Mouse (Mus musculus): ENCODE results near the gene Ugt1a7c. TPM values are rescaled to one million over a fixed set of nuclear protein-coding genes. Genes with fewer than 3 reads are reported as not detected.
"Not testable (repeated sequence)": the region's sequence is repeated elsewhere in the genome, so short reads cannot be mapped to it uniquely, and the experiment has no call there.

Ugt1a7c gene
- polyA plus RNA-seq, 1 experiment from 2014 or later, result 1.3 TPM

GRCm38 (mm10) chr1:88086125-88086524 lies 8.7 kb upstream of the Ugt1a7c start:
- no peaks in the 10 kb centered on the region for H3K27me3 ChIP-seq (ENCODE audit: control insufficient read depth, insufficient read depth, low read length)
- WGBS, result 83% methylated on average over 1 of the region's 1 CpGs
- H3K4me2 ChIP-seq (replicated peaks), result no peak overlapping the region

GRCm38 (mm10) chr1:88087513-88087912 lies 7.3 kb upstream of the Ugt1a7c start, which contains the start of gene Ugt1a8:
Gene Ugt1a8 (plus strand): TSS chr1:88087813.
- WGBS, result 85% methylated on average over 3 of the region's 3 CpGs
- ATAC-seq (ENCODE audit: low FRiP score), result no peak

More at GRCm38 (mm10) chr1:88086125-88086524, 8.7 kb upstream of the Ugt1a7c start:
- Histone ChIP-seq H3K9me3 (ENCODE audit: control insufficient read depth, low read length) (no peaks in the 10 kb centered on the region), H3K4me3 (replicated peaks; ENCODE audit: low read length) (no peak overlapping the region), H3K27ac (no peak overlapping the region), H3K9ac (no peak overlapping the region), H3K36me3 (replicated peaks; ENCODE audit: control insufficient read depth, insufficient read depth) (no peaks in the 10 kb centered on the region), H3K4me1 (replicated peaks; ENCODE audit: control insufficient read depth, insufficient read depth, low read length) (no peaks in the 10 kb centered on the region)
- ATAC-seq (ENCODE audit: low FRiP score) (no peak), DNase-seq (ENCODE audit: low spot score) (no peak)

GRCm38 (mm10) chr1:88092341-88092740 lies 2.5 kb upstream of the Ugt1a7c start:
- Histone ChIP-seq H3K9ac (no peak overlapping the region), H3K4me3 (replicated peaks; ENCODE audit: low read length) (no peak overlapping the region), H3K36me3 (replicated peaks; ENCODE audit: control insufficient read depth, insufficient read depth) (no peaks in the 10 kb centered on the region), H3K9me3 (ENCODE audit: control insufficient read depth, low read length) (no peaks in the 10 kb centered on the region), H3K27ac (no peak overlapping the region), H3K4me2 (replicated peaks) (no peak overlapping the region), H3K4me1 (replicated peaks; ENCODE audit: control insufficient read depth, insufficient read depth, low read length) (no peaks in the 10 kb centered on the region), H3K27me3 (ENCODE audit: control insufficient read depth, insufficient read depth, low read length) (no peaks in the 10 kb centered on the region)
- DNase-seq (ENCODE audit: low spot score) (no peak), ATAC-seq (ENCODE audit: low FRiP score) (no peak)

More at GRCm38 (mm10) chr1:88087513-88087912, 7.3 kb upstream of the Ugt1a7c start, which contains the start of gene Ugt1a8:
- no peaks in the 10 kb centered on the region for H3K9me3 ChIP-seq (ENCODE audit: control insufficient read depth, low read length)
- H3K27ac ChIP-seq, result no peak within 1 kb of the TSS
- no peak for DNase-seq (ENCODE audit: low spot score)
- H3K9ac ChIP-seq, result no peak within 1 kb of the TSS
- H3K27me3 ChIP-seq (ENCODE audit: control insufficient read depth, insufficient read depth, low read length), result no peaks in the 10 kb centered on the region
- no peaks in the 10 kb centered on the region for H3K4me1 ChIP-seq (replicated peaks; ENCODE audit: control insufficient read depth, insufficient read depth, low read length)
- no peak within 1 kb of the TSS for H3K4me3 ChIP-seq (replicated peaks; ENCODE audit: low read length)
- H3K4me2 ChIP-seq (replicated peaks), result no peak within 1 kb of the TSS
- no peaks in the 10 kb centered on the region for H3K36me3 ChIP-seq (replicated peaks; ENCODE audit: control insufficient read depth, insufficient read depth)

GRCm38 (mm10) chr1:88094270-88094676 lies 589 bp upstream of the Ugt1a7c start:
- not testable (repeated sequence) for DNase-seq (ENCODE audit: low spot score); H3K27ac ChIP-seq; H3K27me3 ChIP-seq (ENCODE audit: control insufficient read depth, insufficient read depth, low read length); H3K4me2 ChIP-seq (replicated peaks); H3K9me3 ChIP-seq (ENCODE audit: control insufficient read depth, low read length); H3K36me3 ChIP-seq (replicated peaks; ENCODE audit: control insufficient read depth, insufficient read depth); H3K4me1 ChIP-seq (replicated peaks; ENCODE audit: control insufficient read depth, insufficient read depth, low read length); H3K4me3 ChIP-seq (replicated peaks; ENCODE audit: low read length); ATAC-seq (ENCODE audit: low FRiP score); H3K9ac ChIP-seq
- WGBS, result 76% methylated on average over 3 of the region's 3 CpGs

GRCm38 (mm10) chr1:88098546-88098945 lies 3.7 kb downstream of the Ugt1a7c start:
- not testable (repeated sequence) for H3K4me3 ChIP-seq (replicated peaks; ENCODE audit: low read length); DNase-seq (ENCODE audit: low spot score); H3K9ac ChIP-seq; H3K4me2 ChIP-seq (replicated peaks); H3K27me3 ChIP-seq (ENCODE audit: control insufficient read depth, insufficient read depth, low read length); H3K4me1 ChIP-seq (replicated peaks; ENCODE audit: control insufficient read depth, insufficient read depth, low read length); ATAC-seq (ENCODE audit: low FRiP score); H3K36me3 ChIP-seq (replicated peaks; ENCODE audit: control insufficient read depth, insufficient read depth); H3K27ac ChIP-seq; H3K9me3 ChIP-seq (ENCODE audit: control insufficient read depth, low read length)
- 91% methylated on average over 3 of the region's 3 CpGs for WGBS

GRCm38 (mm10) chr1:88099691-88100090 lies 4.8 kb downstream of the Ugt1a7c start:
- WGBS, result 80% methylated on average over 2 of the region's 2 CpGs
- not testable (repeated sequence) for H3K4me2 ChIP-seq (replicated peaks); H3K4me3 ChIP-seq (replicated peaks; ENCODE audit: low read length); H3K27ac ChIP-seq; ATAC-seq (ENCODE audit: low FRiP score); H3K4me1 ChIP-seq (replicated peaks; ENCODE audit: control insufficient read depth, insufficient read depth, low read length); H3K9ac ChIP-seq; H3K27me3 ChIP-seq (ENCODE audit: control insufficient read depth, insufficient read depth, low read length); H3K9me3 ChIP-seq (ENCODE audit: control insufficient read depth, low read length); H3K36me3 ChIP-seq (replicated peaks; ENCODE audit: control insufficient read depth, insufficient read depth); DNase-seq (ENCODE audit: low spot score)

GRCm38 (mm10) chr1:88103019-88103418 lies 8.2 kb downstream of the Ugt1a7c start, which contains the start of gene Ugt1a6b:
Gene Ugt1a6b (plus strand): TSS chr1:88103252.
- H3K9me3 ChIP-seq (ENCODE audit: control insufficient read depth, low read length); DNase-seq (ENCODE audit: low spot score); H3K4me1 ChIP-seq (replicated peaks; ENCODE audit: control insufficient read depth, insufficient read depth, low read length); H3K4me3 ChIP-seq (replicated peaks; ENCODE audit: low read length); H3K4me2 ChIP-seq (replicated peaks); H3K36me3 ChIP-seq (replicated peaks; ENCODE audit: control insufficient read depth, insufficient read depth); H3K27ac ChIP-seq; H3K9ac ChIP-seq; H3K27me3 ChIP-seq (ENCODE audit: control insufficient read depth, insufficient read depth, low read length); ATAC-seq (ENCODE audit: low FRiP score): not testable (repeated sequence)
- WGBS, result 83% methylated on average over 2 of the region's 3 CpGs

- not testable (repeated sequence) for ATAC-seq (ENCODE audit: low FRiP score); H3K27ac ChIP-seq; H3K4me1 ChIP-seq (replicated peaks; ENCODE audit: control insufficient read depth, insufficient read depth, low read length); H3K4me3 ChIP-seq (replicated peaks; ENCODE audit: low read length); DNase-seq (ENCODE audit: low spot score); H3K9ac ChIP-seq; H3K27me3 ChIP-seq (ENCODE audit: control insufficient read depth, insufficient read depth, low read length); H3K36me3 ChIP-seq (replicated peaks; ENCODE audit: control insufficient read depth, insufficient read depth); H3K9me3 ChIP-seq (ENCODE audit: control insufficient read depth, low read length); H3K4me2 ChIP-seq (replicated peaks)
- 78% methylated on average over 4 of the region's 5 CpGs for WGBS
These were observed 9.0 kb downstream of the Ugt1a7c start for GRCm38 (mm10) chr1:88103697-88104468.

- Histone ChIP-seq H3K4me3 (replicated peaks; ENCODE audit: low read length) (no peak overlapping the region), H3K27ac (no peak overlapping the region), H3K4me2 (replicated peaks) (no peak overlapping the region), H3K4me1 (replicated peaks; ENCODE audit: control insufficient read depth, insufficient read depth, low read length) (no peaks in the 10 kb centered on the region), H3K9ac (no peak overlapping the region), H3K9me3 (ENCODE audit: control insufficient read depth, low read length) (no peaks in the 10 kb centered on the region), H3K27me3 (ENCODE audit: control insufficient read depth, insufficient read depth, low read length) (no peaks in the 10 kb centered on the region), H3K36me3 (replicated peaks; ENCODE audit: control insufficient read depth, insufficient read depth) (no peaks in the 10 kb centered on the region)
- no peak for ATAC-seq (ENCODE audit: low FRiP score)
- WGBS, result 94% methylated on average over 1 of the region's 1 CpGs
- DNase-seq (ENCODE audit: low spot score), result no peak
These were observed 10.0 kb downstream of the Ugt1a7c start for GRCm38 (mm10) chr1:88104667-88105430.
